Mouse (Mus musculus): Measurements from ENCODE around the gene St3gal3. TPM values are rescaled to one million over a fixed set of nuclear protein-coding genes. Genes with fewer than 3 reads are reported as not detected.
A peak's percentile ranks its signal among the peaks of the same experiment; 100 is the strongest.

The St3gal3 gene
- polyA plus RNA-seq, 1 experiment from 2014 or later = 6.7 TPM

DNA sequence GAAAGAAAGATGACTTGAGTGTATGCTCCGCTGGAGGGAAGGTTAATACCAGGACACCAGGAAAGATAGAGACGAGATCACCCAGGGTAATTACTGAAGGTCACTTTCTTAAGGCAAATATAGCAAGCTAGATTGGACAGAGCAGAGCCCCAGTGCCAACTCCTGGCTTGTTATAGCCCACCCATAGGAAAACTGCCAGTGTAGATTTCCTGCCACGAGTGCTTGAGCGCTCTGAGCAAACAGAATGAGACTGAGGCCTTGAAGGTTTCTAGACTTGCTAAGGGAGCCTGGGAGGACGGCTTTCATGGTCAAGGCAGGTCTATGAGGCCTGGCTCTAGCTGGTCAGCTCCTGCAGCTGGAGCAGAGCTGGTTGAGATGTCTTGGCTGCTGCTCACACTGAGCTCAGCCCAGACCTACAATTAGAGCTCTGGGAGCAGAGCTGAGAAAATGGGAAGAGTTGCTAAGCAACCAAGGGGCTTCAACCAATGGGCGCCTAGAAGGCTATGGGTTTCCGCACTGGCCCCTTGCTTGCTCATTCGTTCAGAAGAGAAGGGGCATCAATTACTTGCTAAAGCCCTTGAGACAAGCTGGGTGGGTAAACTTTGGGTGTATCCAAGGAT, 225.8 kb downstream of the St3gal3 start:
- Histone ChIP-seq H3K27me3 (ENCODE audit: control insufficient read depth, insufficient read depth, low read depth, low read length) (no peaks in the 10 kb centered on the region), H3K27ac (ENCODE audit: low read length) (no peak overlapping the region), H3K9ac (ENCODE audit: low read length) (no peak overlapping the region), H3K4me1 (replicated peaks; ENCODE audit: control insufficient read depth, insufficient read depth, low read length) (peaks cover 24% of the 10 kb centered on the region), H3K4me3 (ENCODE audit: low read length) (no peak overlapping the region), H3K9me3 (ENCODE audit: control insufficient read depth, low read length) (no peaks in the 10 kb centered on the region), H3K4me2 (ENCODE audit: low read depth, low read length) (no peak overlapping the region), H3K36me3 (ENCODE audit: control insufficient read depth, insufficient read depth, low read length) (peaks cover 16% of the 10 kb centered on the region)
- WGBS = 66% methylated on average over 8 of the region's 8 CpGs
- ATAC-seq (ENCODE audit: low read depth) = no peak

DNA sequence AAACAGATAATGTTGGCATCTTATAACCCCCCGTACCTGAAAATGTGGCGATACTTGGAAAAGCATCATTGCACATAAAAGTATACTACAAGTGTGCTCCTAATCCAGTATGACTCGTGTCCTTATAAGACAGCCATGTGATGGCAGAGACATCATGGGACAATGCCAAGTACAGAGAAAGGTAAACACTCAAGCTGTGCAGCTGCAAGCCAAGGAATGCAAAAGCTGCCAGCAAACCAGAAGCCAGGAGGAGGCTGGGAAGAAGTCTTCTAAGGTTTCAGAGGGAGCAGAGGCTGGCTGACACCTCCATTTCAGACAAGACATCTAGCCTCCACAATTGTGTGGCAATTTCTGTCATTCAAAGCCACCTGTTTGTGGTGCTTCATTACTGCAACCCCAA, 228.5 kb downstream of the St3gal3 start:
- peak; percentile 84 for ATAC-seq (ENCODE audit: low read depth)
- Histone ChIP-seq H3K27ac (ENCODE audit: low read length) (no peak overlapping the region), H3K36me3 (ENCODE audit: control insufficient read depth, insufficient read depth, low read length) (peaks cover 27% of the 10 kb centered on the region), H3K27me3 (ENCODE audit: control insufficient read depth, insufficient read depth, low read depth, low read length) (no peaks in the 10 kb centered on the region), H3K9ac (ENCODE audit: low read length) (no peak overlapping the region), H3K9me3 (ENCODE audit: control insufficient read depth, low read length) (no peaks in the 10 kb centered on the region), H3K4me1 (replicated peaks; ENCODE audit: control insufficient read depth, insufficient read depth, low read length) (peaks cover 8% of the 10 kb centered on the region), H3K4me2 (ENCODE audit: low read depth, low read length) (no peak overlapping the region), H3K4me3 (ENCODE audit: low read length) (no peak overlapping the region)
- 45% methylated on average over 3 of the region's 3 CpGs for WGBS

DNA sequence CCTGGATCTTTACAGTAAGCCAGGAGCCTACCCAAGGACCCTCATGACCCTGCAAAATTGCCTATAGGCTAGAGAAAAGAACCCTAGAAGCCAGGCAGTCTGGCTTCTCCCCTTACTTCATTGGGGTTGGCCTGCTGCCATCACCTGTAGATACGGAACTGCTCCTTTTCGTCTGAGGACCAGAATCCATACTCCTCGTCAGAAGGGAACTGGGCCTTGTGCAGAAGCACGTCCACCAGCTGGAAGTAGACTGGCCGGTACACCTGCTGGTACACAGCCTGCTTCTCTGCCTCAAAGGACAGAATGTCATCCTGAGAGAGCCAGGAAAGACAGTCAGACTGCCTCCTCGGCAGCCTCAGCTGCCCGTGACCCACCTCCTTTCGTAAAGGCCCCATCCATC, 230.0 kb downstream of the St3gal3 start:
- H3K4me3 ChIP-seq (ENCODE audit: low read length) = no peak overlapping the region
- no peaks in the 10 kb centered on the region for H3K27me3 ChIP-seq (ENCODE audit: control insufficient read depth, insufficient read depth, low read depth, low read length)
- no peak overlapping the region for H3K27ac ChIP-seq (ENCODE audit: low read length)
- peaks cover 8% of the 10 kb centered on the region for H3K4me1 ChIP-seq (replicated peaks; ENCODE audit: control insufficient read depth, insufficient read depth, low read length)
- no peak for ATAC-seq (ENCODE audit: low read depth)
- H3K4me2 ChIP-seq (ENCODE audit: low read depth, low read length) = no peak overlapping the region
- H3K9me3 ChIP-seq (ENCODE audit: control insufficient read depth, low read length) = no peaks in the 10 kb centered on the region
- WGBS = 85% methylated on average over 8 of the region's 8 CpGs
- H3K9ac ChIP-seq (ENCODE audit: low read length) = no peak overlapping the region
- peaks cover 40% of the 10 kb centered on the region for H3K36me3 ChIP-seq (ENCODE audit: control insufficient read depth, insufficient read depth, low read length)

DNA sequence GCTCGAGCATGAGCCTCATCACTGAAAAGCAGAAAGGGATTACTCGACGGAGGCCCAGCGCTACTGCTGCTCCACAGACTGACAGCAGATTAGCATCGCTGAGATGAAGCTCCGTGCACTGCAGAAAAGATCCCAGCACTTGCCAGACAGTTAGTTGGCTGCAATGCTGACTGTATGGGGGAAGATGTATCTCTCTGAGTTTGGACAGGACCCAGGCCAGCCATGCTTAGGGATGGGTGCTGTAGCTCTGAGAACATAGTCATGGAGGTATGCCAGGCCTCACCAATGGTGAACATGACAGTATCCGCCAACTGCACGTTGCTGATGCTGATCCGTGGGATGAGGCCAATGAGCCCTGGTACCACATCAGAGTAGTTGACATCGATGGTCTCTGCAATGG, 230.6 kb downstream of the St3gal3 start:
- ATAC-seq (ENCODE audit: low read depth) = no peak

DNA sequence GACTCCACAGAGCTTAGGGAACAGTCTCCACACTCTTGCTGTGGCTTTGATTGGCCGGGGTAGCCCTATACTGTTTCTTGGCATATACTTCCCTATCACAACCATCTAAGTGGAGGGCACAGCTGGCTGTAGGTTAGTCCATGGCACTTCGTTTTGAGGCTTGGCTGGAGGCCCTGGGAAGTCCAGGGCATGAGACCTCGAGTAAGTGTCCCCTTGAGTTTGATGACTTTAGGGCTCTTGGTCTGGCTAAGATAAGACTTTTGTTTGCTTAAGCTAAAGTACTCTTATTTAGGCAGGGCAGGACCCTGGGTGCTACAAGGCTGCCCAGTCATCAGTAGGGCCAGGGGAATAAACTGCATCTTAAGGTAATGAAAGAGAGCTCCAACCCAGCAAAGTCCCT, 236.6 kb downstream of the St3gal3 start:
- Histone ChIP-seq H3K4me1 (replicated peaks; ENCODE audit: control insufficient read depth, insufficient read depth, low read length) (no peaks in the 10 kb centered on the region), H3K27ac (ENCODE audit: low read length) (no peak overlapping the region), H3K27me3 (ENCODE audit: control insufficient read depth, insufficient read depth, low read depth, low read length) (no peaks in the 10 kb centered on the region), H3K9me3 (ENCODE audit: control insufficient read depth, low read length) (no peaks in the 10 kb centered on the region), H3K4me3 (ENCODE audit: low read length) (no peak overlapping the region), H3K4me2 (ENCODE audit: low read depth, low read length) (no peak overlapping the region), H3K9ac (ENCODE audit: low read length) (no peak overlapping the region), H3K36me3 (ENCODE audit: control insufficient read depth, insufficient read depth, low read length) (peaks cover 34% of the 10 kb centered on the region)
- 0 out of 2 replicates have a peak, but pooled peaks have one; percentile 42 for ATAC-seq (ENCODE audit: low read depth)
- WGBS = 58% methylated on average over 3 of the region's 3 CpGs

More for the DNA sequence above, 230.6 kb downstream of the St3gal3 start:
- no peak overlapping the region for H3K4me2 ChIP-seq (ENCODE audit: low read depth, low read length)
- H3K4me3 ChIP-seq (ENCODE audit: low read length) = no peak overlapping the region
- no peaks in the 10 kb centered on the region for H3K9me3 ChIP-seq (ENCODE audit: control insufficient read depth, low read length)
- no peak overlapping the region for H3K27ac ChIP-seq (ENCODE audit: low read length)
- H3K27me3 ChIP-seq (ENCODE audit: control insufficient read depth, insufficient read depth, low read depth, low read length) = no peaks in the 10 kb centered on the region
- peaks cover 8% of the 10 kb centered on the region for H3K4me1 ChIP-seq (replicated peaks; ENCODE audit: control insufficient read depth, insufficient read depth, low read length)
- no peak overlapping the region for H3K9ac ChIP-seq (ENCODE audit: low read length)
- WGBS = 86% methylated on average over 10 of the region's 10 CpGs
- H3K36me3 ChIP-seq (ENCODE audit: control insufficient read depth, insufficient read depth, low read length) = peaks cover 46% of the 10 kb centered on the region

DNA sequence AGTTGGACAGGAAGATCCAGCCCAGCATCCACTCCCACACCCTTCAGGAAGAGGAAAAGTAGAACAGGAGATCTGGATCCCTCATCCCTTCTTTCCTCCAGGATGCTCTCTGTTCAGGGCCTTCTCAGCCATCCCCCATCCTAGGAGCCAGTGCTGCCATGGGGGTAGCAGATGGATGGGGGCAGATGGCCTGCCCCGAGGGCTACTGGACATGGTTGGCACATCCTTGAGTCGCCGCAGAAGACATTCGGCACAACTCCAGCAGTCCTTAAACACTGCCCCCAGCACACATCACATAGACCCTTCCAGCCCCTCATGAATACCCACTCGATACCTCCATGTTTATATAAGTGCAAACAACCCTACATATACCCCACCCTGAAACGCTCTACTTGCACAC, 238.7 kb downstream of the St3gal3 start:
- WGBS = 89% methylated on average over 6 of the region's 6 CpGs
- H3K4me2 ChIP-seq (ENCODE audit: low read depth, low read length) = no peak overlapping the region
- peaks cover 18% of the 10 kb centered on the region for H3K36me3 ChIP-seq (ENCODE audit: control insufficient read depth, insufficient read depth, low read length)
- no peaks in the 10 kb centered on the region for H3K9me3 ChIP-seq (ENCODE audit: control insufficient read depth, low read length)
- ATAC-seq (ENCODE audit: low read depth) = no peak
- H3K9ac ChIP-seq (ENCODE audit: low read length) = no peak overlapping the region
- no peaks in the 10 kb centered on the region for H3K27me3 ChIP-seq (ENCODE audit: control insufficient read depth, insufficient read depth, low read depth, low read length)
- no peak overlapping the region for H3K27ac ChIP-seq (ENCODE audit: low read length)
- H3K4me3 ChIP-seq (ENCODE audit: low read length) = no peak overlapping the region
- H3K4me1 ChIP-seq (replicated peaks; ENCODE audit: control insufficient read depth, insufficient read depth, low read length) = peaks cover 6% of the 10 kb centered on the region

DNA sequence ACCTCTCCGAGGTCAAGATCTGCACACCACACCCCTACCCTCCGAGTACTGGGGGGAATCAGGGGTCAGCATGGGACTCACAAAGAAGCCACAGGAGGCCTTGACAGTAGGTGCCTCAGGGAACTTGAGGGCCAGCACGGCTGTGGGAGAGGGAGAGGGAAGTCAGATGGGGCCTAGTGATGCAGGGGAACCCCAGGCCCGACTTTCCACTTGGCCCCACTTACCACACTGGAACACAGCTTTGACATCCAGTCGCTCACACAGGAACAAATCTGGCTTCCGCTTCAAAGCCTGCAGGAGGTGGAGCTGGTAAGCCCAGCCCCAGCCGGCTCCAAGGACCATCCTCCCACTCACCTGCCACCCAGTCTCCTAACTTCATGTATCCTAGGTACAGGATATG, 239.4 kb downstream of the St3gal3 start:
- no peak overlapping the region for H3K9ac ChIP-seq (ENCODE audit: low read length)
- H3K4me2 ChIP-seq (ENCODE audit: low read depth, low read length) = no peak overlapping the region
- 73% methylated on average over 7 of the region's 7 CpGs for WGBS
- H3K27ac ChIP-seq (ENCODE audit: low read length) = no peak overlapping the region
- H3K9me3 ChIP-seq (ENCODE audit: control insufficient read depth, low read length) = no peaks in the 10 kb centered on the region
- H3K27me3 ChIP-seq (ENCODE audit: control insufficient read depth, insufficient read depth, low read depth, low read length) = no peaks in the 10 kb centered on the region
- peaks cover 10% of the 10 kb centered on the region for H3K4me1 ChIP-seq (replicated peaks; ENCODE audit: control insufficient read depth, insufficient read depth, low read length)
- no peak overlapping the region for H3K4me3 ChIP-seq (ENCODE audit: low read length)
- no peak for ATAC-seq (ENCODE audit: low read depth)
- peaks cover 13% of the 10 kb centered on the region for H3K36me3 ChIP-seq (ENCODE audit: control insufficient read depth, insufficient read depth, low read length)

DNA sequence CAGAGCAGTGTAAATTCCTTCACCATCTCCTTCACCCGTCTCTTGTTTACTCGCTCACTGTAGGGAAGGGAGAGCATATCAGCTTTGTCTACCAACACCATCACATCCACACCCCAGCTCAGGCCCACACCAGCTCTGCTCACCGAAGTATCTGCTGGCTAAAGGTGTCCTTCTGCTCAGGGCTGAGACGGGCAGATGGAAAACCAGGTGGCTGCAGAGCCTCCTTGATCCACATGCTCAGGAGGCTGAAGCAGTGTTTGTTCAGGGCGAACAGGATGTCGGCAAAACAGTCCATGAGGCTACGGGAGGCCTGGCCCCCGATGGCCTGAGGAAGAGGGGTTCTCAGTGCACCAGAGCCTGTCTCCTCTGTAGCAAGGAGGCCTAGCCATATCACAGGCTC, 240.1 kb downstream of the St3gal3 start:
- 76% methylated on average over 8 of the region's 8 CpGs for whole genome bisulfite sequencing
- peaks cover 10% of the 10 kb centered on the region for H3K4me1 ChIP-seq (replicated peaks; ENCODE audit: control insufficient read depth, insufficient read depth, low read length)
- peaks cover 6% of the 10 kb centered on the region for H3K36me3 ChIP-seq (ENCODE audit: control insufficient read depth, insufficient read depth, low read length)
- H3K9ac ChIP-seq (ENCODE audit: low read length) = no peak overlapping the region
- H3K9me3 ChIP-seq (ENCODE audit: control insufficient read depth, low read length) = no peaks in the 10 kb centered on the region
- no peak overlapping the region for H3K4me2 ChIP-seq (ENCODE audit: low read depth, low read length)
- H3K27me3 ChIP-seq (ENCODE audit: control insufficient read depth, insufficient read depth, low read depth, low read length) = no peaks in the 10 kb centered on the region
- H3K4me3 ChIP-seq (ENCODE audit: low read length) = no peak overlapping the region
- H3K27ac ChIP-seq (ENCODE audit: low read length) = no peak overlapping the region
- ATAC-seq (ENCODE audit: low read depth) = no peak

DNA sequence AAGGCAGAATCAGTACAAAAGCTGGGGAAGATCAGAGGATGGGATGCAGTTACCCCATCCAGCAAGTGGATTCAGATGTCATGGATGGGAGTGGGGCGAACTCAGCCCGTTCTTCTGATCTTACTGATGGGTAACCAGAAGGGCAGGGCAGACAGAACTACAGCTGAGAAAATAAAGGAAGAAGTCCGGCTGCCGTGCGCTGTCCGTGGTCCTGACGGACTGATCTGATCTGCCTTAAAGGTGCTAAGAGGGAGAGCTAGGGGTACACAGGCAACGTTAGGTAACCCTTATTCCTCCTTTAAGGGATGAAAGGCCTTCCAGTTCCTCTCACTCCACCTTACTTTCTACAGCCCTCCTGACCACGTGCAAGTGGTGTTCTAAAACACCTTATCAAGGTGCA, 241.3 kb downstream of the St3gal3 start:
- Histone ChIP-seq H3K4me3 (ENCODE audit: low read length) (no peak overlapping the region), H3K27ac (ENCODE audit: low read length) (no peak overlapping the region), H3K9me3 (ENCODE audit: control insufficient read depth, low read length) (no peaks in the 10 kb centered on the region), H3K9ac (ENCODE audit: low read length) (no peak overlapping the region), H3K36me3 (ENCODE audit: control insufficient read depth, insufficient read depth, low read length) (no peaks in the 10 kb centered on the region; the same call in 1 of the 2 replicates), H3K4me2 (ENCODE audit: low read depth, low read length) (no peak overlapping the region), H3K4me1 (replicated peaks; ENCODE audit: control insufficient read depth, insufficient read depth, low read length) (peaks cover 10% of the 10 kb centered on the region), H3K27me3 (ENCODE audit: control insufficient read depth, insufficient read depth, low read depth, low read length) (no peaks in the 10 kb centered on the region)
- WGBS = 9% methylated on average over 9 of the region's 9 CpGs
- no peak for ATAC-seq (ENCODE audit: low read depth)

DNA sequence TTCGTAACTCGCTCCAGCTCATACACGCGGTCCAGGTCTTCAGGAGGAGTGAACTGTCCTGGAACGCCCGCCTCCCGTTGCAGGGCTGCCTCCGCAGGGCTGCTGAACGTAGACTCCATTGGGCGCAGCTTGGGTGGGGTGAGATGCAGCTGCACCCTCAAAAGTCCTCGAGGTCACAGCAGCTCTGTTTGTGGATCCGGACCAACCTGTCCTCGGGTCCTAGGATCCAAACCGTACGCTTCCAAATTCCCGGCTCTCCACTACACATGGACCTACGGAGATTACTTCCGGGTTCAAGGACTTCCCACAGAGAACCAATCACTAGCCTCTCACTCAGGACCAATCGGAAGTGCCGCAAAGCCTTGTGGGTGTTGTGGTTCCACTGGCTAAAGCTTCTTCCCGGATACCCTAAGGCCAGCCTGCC, 243.0 kb downstream of the St3gal3 start, which contains the start of gene Dph2:
Gene Dph2 (minus strand): TSS at position 295 of the 424 bp plus-strand sequence.
- Histone ChIP-seq H3K4me3 (ENCODE audit: low read length) (peak within 1 kb of the TSS; percentile 66), H3K36me3 (ENCODE audit: control insufficient read depth, insufficient read depth, low read length) (no peaks in the 10 kb centered on the region; the same call in 1 of the 2 replicates), H3K4me2 (ENCODE audit: low read depth, low read length) (peak within 1 kb of the TSS; percentile 78), H3K9me3 (ENCODE audit: control insufficient read depth, low read length) (no peaks in the 10 kb centered on the region), H3K27me3 (ENCODE audit: control insufficient read depth, insufficient read depth, low read depth, low read length) (no peaks in the 10 kb centered on the region), H3K4me1 (replicated peaks; ENCODE audit: control insufficient read depth, insufficient read depth, low read length) (peaks cover 12% of the 10 kb centered on the region), H3K27ac (ENCODE audit: low read length) (no peak within 1 kb of the TSS), H3K9ac (ENCODE audit: low read length) (peak within 1 kb of the TSS; percentile 62)
- peak; percentile 84 for ATAC-seq (ENCODE audit: low read depth)
- WGBS = 0% methylated on average over 21 of the region's 21 CpGs
